Mouse (Mus musculus): ENCODE results near the gene Amer3. TPM values are rescaled to one million over a fixed set of nuclear protein-coding genes. Genes with fewer than 3 reads are reported as not detected.

Gene Amer3
- polyA plus RNA-seq, 1 experiment from 2014 or later, result 23.5 TPM

DNA sequence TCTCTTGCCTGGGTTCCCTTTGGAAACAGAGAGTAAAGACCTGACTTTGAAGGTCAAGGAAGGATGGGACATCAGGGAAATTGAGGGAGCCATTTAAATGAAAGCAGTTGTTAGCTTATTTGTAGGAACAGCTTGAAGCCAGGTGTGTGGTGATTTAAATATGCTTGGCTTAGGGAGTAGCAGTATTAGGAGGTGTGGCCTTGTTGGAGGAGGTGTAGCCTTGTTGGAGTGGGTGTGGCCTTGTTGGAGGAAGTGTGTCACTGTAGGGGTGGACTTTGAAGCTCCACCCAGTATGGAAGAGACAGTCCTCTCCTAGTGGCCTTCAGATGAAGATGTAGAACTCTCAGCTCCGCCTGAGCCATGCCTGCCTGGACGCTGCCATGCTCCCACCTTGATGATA, 9.6 kb upstream of the Amer3 start:
- no peaks in the 10 kb centered on the region for H3K4me1 ChIP-seq (replicated peaks)
- H3K27ac ChIP-seq, result no peak overlapping the region
- H3K36me3 ChIP-seq, result no peaks in the 10 kb centered on the region
- H3K9me3 ChIP-seq, result no peaks in the 10 kb centered on the region
- H3K27me3 ChIP-seq, result no peaks in the 10 kb centered on the region
- H3K4me2 ChIP-seq (replicated peaks), result no peak overlapping the region
- no peak for ATAC-seq
- 88% methylated on average over 2 of the region's 2 CpGs for WGBS
- no peak overlapping the region for H3K9ac ChIP-seq (replicated peaks)
- no peak overlapping the region for H3K4me3 ChIP-seq (replicated peaks)

DNA sequence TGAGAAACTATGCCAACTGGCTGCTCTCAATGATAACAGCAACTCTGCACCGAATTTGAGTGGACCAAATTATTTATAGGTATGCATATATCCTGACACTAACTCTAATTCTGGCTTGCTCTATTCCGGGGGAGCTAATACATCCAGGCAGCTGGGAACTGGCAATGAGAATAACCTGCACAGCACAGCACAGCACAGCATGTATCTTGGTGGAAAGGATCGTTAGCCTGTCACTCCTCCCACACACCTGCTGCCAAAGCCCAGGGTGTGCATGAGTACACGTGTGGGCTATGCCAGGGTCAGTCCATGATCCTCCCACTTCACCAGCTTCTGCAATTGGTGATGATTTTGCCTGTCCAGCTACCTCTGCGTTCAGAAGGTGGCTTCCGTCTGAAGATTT, 8.0 kb upstream of the Amer3 start:
- H3K4me1 ChIP-seq (replicated peaks), result no peaks in the 10 kb centered on the region
- no peak overlapping the region for H3K4me2 ChIP-seq (replicated peaks)
- no peak overlapping the region for H3K9ac ChIP-seq (replicated peaks)
- ATAC-seq, result no peak
- 73% methylated on average over 6 of the region's 6 CpGs for WGBS
- no peaks in the 10 kb centered on the region for H3K27me3 ChIP-seq
- H3K9me3 ChIP-seq, result no peaks in the 10 kb centered on the region
- H3K36me3 ChIP-seq, result no peaks in the 10 kb centered on the region
- no peak overlapping the region for H3K4me3 ChIP-seq (replicated peaks)
- no peak overlapping the region for H3K27ac ChIP-seq

GRCm38 (mm10) chr1:34573221-34573620, 6.2 kb upstream of the Amer3 start:
- 83% methylated on average over 6 of the region's 6 CpGs for WGBS
- no peak for ATAC-seq
- H3K9me3 ChIP-seq, result no peaks in the 10 kb centered on the region

DNA sequence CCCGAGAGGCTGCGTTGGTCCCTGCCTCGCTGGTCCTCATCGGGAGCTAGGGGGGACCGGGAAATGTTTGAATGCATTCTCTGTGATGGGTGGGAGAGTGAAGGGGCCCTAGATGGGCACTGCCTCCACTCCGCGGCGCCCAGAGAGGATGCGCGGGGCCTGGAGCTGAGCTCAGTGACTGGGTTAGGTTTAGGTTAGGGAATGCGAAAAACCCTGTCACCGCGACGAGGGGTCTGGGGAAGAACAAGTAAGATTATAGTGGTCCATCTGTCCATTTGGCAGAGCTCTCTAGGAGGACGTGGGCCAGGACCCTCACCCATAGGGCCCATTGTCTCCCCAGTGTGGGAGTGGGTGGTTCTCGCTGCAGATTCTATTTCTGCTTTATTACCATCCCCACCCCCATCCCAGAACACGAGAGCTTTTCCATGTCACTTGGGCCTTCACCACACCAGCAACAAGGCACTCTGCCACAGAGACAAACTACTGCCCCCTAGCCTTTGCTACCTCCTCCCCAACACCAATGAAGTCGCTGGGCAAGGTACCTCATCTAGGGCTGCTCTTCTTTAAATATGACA, 412 bp downstream of the Amer3 start:
- peak overlapping the region; percentile 56 for H3K4me3 ChIP-seq (replicated peaks)
- H3K4me1 ChIP-seq (replicated peaks), result peaks cover 45% of the 10 kb centered on the region
- peak overlapping the region; percentile 78 for H3K9ac ChIP-seq (replicated peaks)
- H3K4me2 ChIP-seq (replicated peaks), result peak overlapping the region; percentile 79
- H3K27me3 ChIP-seq, result peaks cover 24% of the 10 kb centered on the region
- under 1% methylated on average over 18 of the region's 18 CpGs for whole genome bisulfite sequencing
- peak overlapping the region; percentile 88 for H3K27ac ChIP-seq
- no peaks in the 10 kb centered on the region for H3K9me3 ChIP-seq
- H3K36me3 ChIP-seq, result no peaks in the 10 kb centered on the region
- peak; percentile 65 for ATAC-seq

More at GRCm38 (mm10) chr1:34573221-34573620, 6.2 kb upstream of the Amer3 start:
- Histone ChIP-seq H3K27ac (no peak overlapping the region), H3K9ac (replicated peaks) (no peak overlapping the region), H3K27me3 (peaks cover 9% of the 10 kb centered on the region), H3K4me1 (replicated peaks) (no peaks in the 10 kb centered on the region), H3K4me2 (replicated peaks) (no peak overlapping the region), H3K36me3 (no peaks in the 10 kb centered on the region), H3K4me3 (replicated peaks) (no peak overlapping the region)

DNA sequence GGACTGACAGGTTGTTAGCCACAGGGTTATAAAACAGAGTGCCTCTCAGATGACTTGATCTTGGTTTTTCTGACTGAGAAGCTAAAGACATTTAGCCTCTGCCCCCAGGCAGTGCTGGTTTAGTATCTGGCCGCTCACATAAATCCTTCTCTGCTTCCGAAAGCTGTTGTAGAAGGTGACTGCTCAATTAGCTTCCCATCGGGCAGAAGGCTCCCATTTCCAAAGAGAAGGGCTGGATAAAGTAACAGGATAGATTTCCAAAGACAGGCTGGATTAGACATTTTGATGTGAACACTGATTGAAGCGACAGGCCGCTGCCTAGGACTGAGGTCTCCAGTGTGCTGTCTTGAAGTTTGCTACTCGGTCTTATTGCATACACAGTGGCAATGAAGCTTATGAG, 2.8 kb downstream of the Amer3 start:
- no peaks in the 10 kb centered on the region for H3K9me3 ChIP-seq
- H3K36me3 ChIP-seq, result peaks cover 8% of the 10 kb centered on the region
- peaks cover 20% of the 10 kb centered on the region for H3K27me3 ChIP-seq
- no peak overlapping the region for H3K4me3 ChIP-seq (replicated peaks)
- no peak overlapping the region for H3K27ac ChIP-seq
- 70% methylated on average over 6 of the region's 6 CpGs for WGBS
- ATAC-seq, result no peak
- peaks cover 45% of the 10 kb centered on the region for H3K4me1 ChIP-seq (replicated peaks)
- H3K9ac ChIP-seq (replicated peaks), result no peak overlapping the region
- H3K4me2 ChIP-seq (replicated peaks), result no peak overlapping the region

DNA sequence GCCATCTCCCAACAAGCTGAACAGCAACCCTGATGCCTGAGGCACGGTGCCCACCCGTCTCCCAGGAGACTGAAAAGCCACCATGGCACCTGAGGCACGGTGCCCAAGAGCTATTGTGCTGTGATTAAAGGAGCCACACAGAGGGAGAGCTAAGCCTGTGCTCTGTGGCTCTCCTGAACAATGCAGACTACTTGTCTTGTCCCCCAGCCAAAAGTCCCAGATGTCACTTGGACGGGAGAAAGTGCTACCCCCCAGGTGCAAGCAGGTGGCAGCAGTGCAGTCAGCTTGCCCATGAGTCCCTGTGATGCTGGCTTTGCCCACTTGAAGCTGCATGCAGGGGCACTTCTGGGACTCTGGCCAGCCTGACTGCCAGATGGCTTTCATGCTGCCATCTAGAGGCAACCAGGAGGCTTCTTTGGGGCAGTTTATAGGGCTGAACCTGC, 4.4 kb downstream of the Amer3 start:
- Histone ChIP-seq H3K27ac (no peak overlapping the region), H3K4me3 (replicated peaks) (no peak overlapping the region), H3K36me3 (peaks cover 25% of the 10 kb centered on the region), H3K9me3 (no peaks in the 10 kb centered on the region), H3K4me1 (replicated peaks) (peaks cover 39% of the 10 kb centered on the region), H3K9ac (replicated peaks) (no peak overlapping the region), H3K27me3 (peaks cover 9% of the 10 kb centered on the region; the same call in 1 of the 2 replicates), H3K4me2 (replicated peaks) (no peak overlapping the region)
- WGBS, result 5% methylated on average over 4 of the region's 4 CpGs
- ATAC-seq, result peak; percentile 63

- Histone ChIP-seq H3K27me3 (peaks cover 7% of the 10 kb centered on the region; the same call in 1 of the 2 replicates), H3K4me1 (replicated peaks) (peaks cover 39% of the 10 kb centered on the region), H3K9me3 (no peaks in the 10 kb centered on the region), H3K4me3 (replicated peaks) (no peak overlapping the region), H3K27ac (no peak overlapping the region), H3K4me2 (replicated peaks) (no peak overlapping the region), H3K36me3 (peaks cover 34% of the 10 kb centered on the region), H3K9ac (replicated peaks) (no peak overlapping the region)
- 80% methylated on average over 4 of the region's 4 CpGs for WGBS
- ATAC-seq, result no peak
Measured at GRCm38 (mm10) chr1:34584736-34585135, 5.3 kb downstream of the Amer3 start.

DNA sequence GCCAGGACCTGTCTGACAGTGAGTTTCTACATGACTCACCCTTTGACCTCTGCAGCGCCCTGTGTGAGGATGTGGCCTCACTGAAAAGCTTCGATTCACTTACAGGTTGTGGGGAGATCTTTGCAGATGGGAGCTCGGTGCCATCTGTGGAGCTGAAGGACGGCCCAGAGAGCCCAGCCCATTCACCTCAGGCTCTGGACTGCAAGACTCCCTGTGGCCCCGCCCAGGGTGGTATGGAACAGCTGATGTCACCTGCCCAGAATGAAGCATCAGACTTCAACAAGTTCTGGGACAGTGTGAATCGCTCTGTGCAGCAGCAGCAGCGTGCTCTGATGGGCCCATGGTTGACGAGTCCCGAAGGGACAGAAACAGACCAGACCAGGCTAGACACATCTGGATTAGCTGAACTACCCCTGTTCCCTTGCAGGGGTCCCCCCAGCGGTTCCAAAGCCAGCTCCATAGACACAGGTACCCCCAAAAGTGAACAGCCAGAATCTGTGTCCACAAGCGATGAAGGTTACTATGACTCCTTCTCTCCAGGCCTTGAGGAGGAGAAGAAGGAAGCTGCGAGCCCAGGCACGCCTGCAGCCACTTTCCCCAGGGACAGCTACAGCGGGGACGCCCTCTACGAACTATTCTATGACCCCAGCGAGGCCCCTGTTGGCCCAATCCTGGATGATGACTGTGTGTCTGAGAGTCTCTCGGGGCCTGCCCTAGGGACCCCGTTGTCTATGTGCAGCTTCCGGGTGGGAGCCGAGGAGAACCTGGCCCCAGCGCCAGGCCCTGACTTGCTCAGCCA, 8.0 kb downstream of the Amer3 start:
- 87% methylated on average over 22 of the region's 22 CpGs for WGBS
- peaks cover 19% of the 10 kb centered on the region for H3K4me1 ChIP-seq (replicated peaks)
- H3K36me3 ChIP-seq, result peaks cover 61% of the 10 kb centered on the region
- no peaks in the 10 kb centered on the region for H3K9me3 ChIP-seq
- no peak overlapping the region for H3K4me2 ChIP-seq (replicated peaks)
- no peak overlapping the region for H3K9ac ChIP-seq (replicated peaks)
- no peak for ATAC-seq
- H3K4me3 ChIP-seq (replicated peaks), result no peak overlapping the region
- no peaks in the 10 kb centered on the region for H3K27me3 ChIP-seq
- H3K27ac ChIP-seq, result no peak overlapping the region

GRCm38 (mm10) chr1:34600000-34600399, 20.5 kb downstream of the Amer3 start:
- no peaks in the 10 kb centered on the region for H3K4me1 ChIP-seq (replicated peaks)
- H3K9me3 ChIP-seq, result no peaks in the 10 kb centered on the region
- peaks cover 10% of the 10 kb centered on the region for H3K36me3 ChIP-seq
- H3K27me3 ChIP-seq, result no peaks in the 10 kb centered on the region
- H3K27ac ChIP-seq, result no peak overlapping the region
- 72% methylated on average over 15 of the region's 15 CpGs for WGBS
- no peak for ATAC-seq
- no peak overlapping the region for H3K4me2 ChIP-seq (replicated peaks)
- H3K9ac ChIP-seq (replicated peaks), result no peak overlapping the region
- no peak overlapping the region for H3K4me3 ChIP-seq (replicated peaks)

GRCm38 (mm10) chr1:34601323-34602047, 22.0 kb downstream of the Amer3 start:
- H3K9ac ChIP-seq (replicated peaks), result no peak overlapping the region
- no peak overlapping the region for H3K27ac ChIP-seq
- no peak overlapping the region for H3K4me2 ChIP-seq (replicated peaks)
- ATAC-seq, result no peak
- H3K4me3 ChIP-seq (replicated peaks), result no peak overlapping the region
- H3K27me3 ChIP-seq, result no peaks in the 10 kb centered on the region
- H3K36me3 ChIP-seq, result no peaks in the 10 kb centered on the region
- WGBS, result 80% methylated on average over 3 of the region's 3 CpGs
- H3K4me1 ChIP-seq (replicated peaks), result no peaks in the 10 kb centered on the region
- no peaks in the 10 kb centered on the region for H3K9me3 ChIP-seq

DNA sequence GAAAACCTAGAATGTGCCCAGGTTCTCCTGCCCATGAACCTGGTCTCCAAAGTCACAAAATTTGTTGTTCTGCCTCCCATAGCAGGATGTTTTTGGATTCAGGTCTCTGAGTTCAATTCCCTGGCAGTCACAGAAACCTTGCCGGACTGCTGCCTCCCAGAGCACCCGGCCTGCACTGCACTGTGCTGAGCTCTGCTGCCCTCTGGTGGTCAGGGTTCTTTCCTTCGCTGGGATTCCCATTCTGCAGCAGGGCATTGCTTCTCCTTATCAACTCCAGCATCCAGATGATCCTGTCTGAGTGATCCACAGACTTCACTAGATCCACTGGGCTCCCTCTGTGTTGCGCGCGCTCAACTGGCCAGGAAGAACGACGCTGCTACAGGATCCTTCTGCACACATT, 22.9 kb downstream of the Amer3 start:
- Histone ChIP-seq H3K9me3 (no peaks in the 10 kb centered on the region), H3K4me1 (replicated peaks) (no peaks in the 10 kb centered on the region), H3K27ac (no peak overlapping the region), H3K9ac (replicated peaks) (no peak overlapping the region), H3K27me3 (no peaks in the 10 kb centered on the region), H3K36me3 (no peaks in the 10 kb centered on the region), H3K4me2 (replicated peaks) (no peak overlapping the region), H3K4me3 (replicated peaks) (no peak overlapping the region)
- ATAC-seq, result peak; percentile 87
- whole genome bisulfite sequencing, result 21% methylated on average over 8 of the region's 8 CpGs

GRCm38 (mm10) chr1:34613801-34614200, 34.3 kb downstream of the Amer3 start:
- H3K27me3 ChIP-seq, result no peaks in the 10 kb centered on the region
- no peaks in the 10 kb centered on the region for H3K9me3 ChIP-seq
- H3K27ac ChIP-seq, result no peak overlapping the region
- H3K9ac ChIP-seq (replicated peaks), result no peak overlapping the region
- WGBS, result 93% methylated on average over 2 of the region's 2 CpGs
- no peak for ATAC-seq
- H3K4me3 ChIP-seq (replicated peaks), result no peak overlapping the region
- no peaks in the 10 kb centered on the region for H3K4me1 ChIP-seq (replicated peaks)
- H3K36me3 ChIP-seq, result no peaks in the 10 kb centered on the region
- no peak overlapping the region for H3K4me2 ChIP-seq (replicated peaks)
